Mouse (Mus musculus): ENCODE results near the gene Dclk2. TPM values are rescaled to one million over a fixed set of nuclear protein-coding genes. Genes with fewer than 3 reads are reported as not detected.

Dclk2 gene
- polyA plus RNA-seq, 1 experiment = 8.3 TPM

- H3K4me3 ChIP-seq (ENCODE audit: insufficient read depth, low read length) = no peak overlapping the region
- H3K27ac ChIP-seq (ENCODE audit: insufficient read depth, low read length) = peak overlapping the region; percentile 88
- TF ChIP-seq POLR2A (IDR thresholded peaks at IDR 0.05; ENCODE audit: low read depth, low read length) = no peak
- TF ChIP-seq CTCF (IDR thresholded peaks at IDR 0.05; ENCODE audit: borderline replicate concordance, insufficient read depth, low read length) = no peak
- peaks cover 17% of the 10 kb centered on the region for H3K4me1 ChIP-seq (ENCODE audit: control insufficient read depth, insufficient read depth, low read length)
These were observed 70.1 kb downstream of the Dclk2 start for GRCm38 (mm10) chr3:86850394-86851030.

GRCm38 (mm10) chr3:86849337-86849736, 71.3 kb downstream of the Dclk2 start:
- Histone ChIP-seq H3K4me3 (ENCODE audit: insufficient read depth, low read length) (no peak overlapping the region), H3K4me1 (ENCODE audit: control insufficient read depth, insufficient read depth, low read length) (peaks cover 17% of the 10 kb centered on the region), H3K27ac (ENCODE audit: insufficient read depth, low read length) (no peak overlapping the region)
- TF ChIP-seq CTCF (IDR thresholded peaks at IDR 0.05; ENCODE audit: borderline replicate concordance, insufficient read depth, low read length) (no peak), POLR2A (IDR thresholded peaks at IDR 0.05; ENCODE audit: low read depth, low read length) (no peak)

- TF ChIP-seq POLR2A (IDR thresholded peaks at IDR 0.05; ENCODE audit: low read depth, low read length) (no peak), CTCF (IDR thresholded peaks at IDR 0.05; ENCODE audit: borderline replicate concordance, insufficient read depth, low read length) (no peak)
- Histone ChIP-seq H3K4me1 (ENCODE audit: control insufficient read depth, insufficient read depth, low read length) (peaks cover 17% of the 10 kb centered on the region), H3K4me3 (ENCODE audit: insufficient read depth, low read length) (no peak overlapping the region), H3K27ac (ENCODE audit: insufficient read depth, low read length) (no peak overlapping the region)
These were observed 73.1 kb downstream of the Dclk2 start for GRCm38 (mm10) chr3:86847536-86847935.

GRCm38 (mm10) chr3:86846036-86846435, 74.6 kb downstream of the Dclk2 start:
- peaks cover 11% of the 10 kb centered on the region for H3K4me1 ChIP-seq (ENCODE audit: control insufficient read depth, insufficient read depth, low read length)
- TF ChIP-seq POLR2A (IDR thresholded peaks at IDR 0.05; ENCODE audit: low read depth, low read length) (no peak), CTCF (IDR thresholded peaks at IDR 0.05; ENCODE audit: borderline replicate concordance, insufficient read depth, low read length) (no peak)
- peak overlapping the region; percentile 45; the same call in 1 of the 2 replicates for H3K27ac ChIP-seq (ENCODE audit: insufficient read depth, low read length)
- no peak overlapping the region for H3K4me3 ChIP-seq (ENCODE audit: insufficient read depth, low read length)

- H3K4me3 ChIP-seq (ENCODE audit: insufficient read depth, low read length) = no peak overlapping the region
- H3K27ac ChIP-seq (ENCODE audit: insufficient read depth, low read length) = peak overlapping the region; percentile 45; the same call in 1 of the 2 replicates
- TF ChIP-seq CTCF (IDR thresholded peaks at IDR 0.05; ENCODE audit: borderline replicate concordance, insufficient read depth, low read length) (no peak), POLR2A (IDR thresholded peaks at IDR 0.05; ENCODE audit: low read depth, low read length) (no peak)
- peaks cover 6% of the 10 kb centered on the region for H3K4me1 ChIP-seq (ENCODE audit: control insufficient read depth, insufficient read depth, low read length)
These were observed 75.1 kb downstream of the Dclk2 start for GRCm38 (mm10) chr3:86845578-86845977.

- Histone ChIP-seq H3K27ac (ENCODE audit: insufficient read depth, low read length) (peak overlapping the region; percentile 18; the same call in 1 of the 2 replicates), H3K4me3 (ENCODE audit: insufficient read depth, low read length) (no peak overlapping the region), H3K4me1 (ENCODE audit: control insufficient read depth, insufficient read depth, low read length) (peaks cover 5% of the 10 kb centered on the region)
- no peak for TF ChIP-seq POLR2A (IDR thresholded peaks at IDR 0.05; ENCODE audit: low read depth, low read length)
- TF ChIP-seq CTCF (IDR thresholded peaks at IDR 0.05; ENCODE audit: borderline replicate concordance, insufficient read depth, low read length) = no peak
These were observed 75.7 kb downstream of the Dclk2 start for GRCm38 (mm10) chr3:86844804-86845481.

- Histone ChIP-seq H3K4me1 (ENCODE audit: control insufficient read depth, insufficient read depth, low read length) (0 out of 2 replicates have a peak, but pooled peaks cover 2% of the 10 kb centered on the region), H3K27ac (ENCODE audit: insufficient read depth, low read length) (0 out of 2 replicates have a peak overlapping the region, but pooled peaks have one; percentile 17), H3K4me3 (ENCODE audit: insufficient read depth, low read length) (no peak overlapping the region)
- TF ChIP-seq POLR2A (IDR thresholded peaks at IDR 0.05; ENCODE audit: low read depth, low read length) (no peak), CTCF (IDR thresholded peaks at IDR 0.05; ENCODE audit: borderline replicate concordance, insufficient read depth, low read length) (no peak)
These were observed 78.2 kb downstream of the Dclk2 start for GRCm38 (mm10) chr3:86842461-86842860.

- H3K4me1 ChIP-seq (ENCODE audit: control insufficient read depth, insufficient read depth, low read length) = 0 out of 2 replicates have a peak, but pooled peaks cover 2% of the 10 kb centered on the region
- H3K4me3 ChIP-seq (ENCODE audit: insufficient read depth, low read length) = no peak overlapping the region
- TF ChIP-seq POLR2A (IDR thresholded peaks at IDR 0.05; ENCODE audit: low read depth, low read length) = no peak
- no peak for TF ChIP-seq CTCF (IDR thresholded peaks at IDR 0.05; ENCODE audit: borderline replicate concordance, insufficient read depth, low read length)
- H3K27ac ChIP-seq (ENCODE audit: insufficient read depth, low read length) = no peak overlapping the region
These were observed 81.0 kb downstream of the Dclk2 start for GRCm38 (mm10) chr3:86839606-86840005.

GRCm38 (mm10) chr3:86837386-86837785, 83.3 kb downstream of the Dclk2 start:
- H3K4me1 ChIP-seq (ENCODE audit: control insufficient read depth, insufficient read depth, low read length) = 0 out of 2 replicates have a peak, but pooled peaks cover 2% of the 10 kb centered on the region
- H3K4me3 ChIP-seq (ENCODE audit: insufficient read depth, low read length) = no peak overlapping the region
- TF ChIP-seq CTCF (IDR thresholded peaks at IDR 0.05; ENCODE audit: borderline replicate concordance, insufficient read depth, low read length) = no peak
- no peak for TF ChIP-seq POLR2A (IDR thresholded peaks at IDR 0.05; ENCODE audit: low read depth, low read length)
- H3K27ac ChIP-seq (ENCODE audit: insufficient read depth, low read length) = no peak overlapping the region

- H3K27ac ChIP-seq (ENCODE audit: insufficient read depth, low read length) = no peak overlapping the region
- H3K4me3 ChIP-seq (ENCODE audit: insufficient read depth, low read length) = no peak overlapping the region
- TF ChIP-seq POLR2A (IDR thresholded peaks at IDR 0.05; ENCODE audit: low read depth, low read length) (no peak), CTCF (IDR thresholded peaks at IDR 0.05; ENCODE audit: borderline replicate concordance, insufficient read depth, low read length) (no peak)
- H3K4me1 ChIP-seq (ENCODE audit: control insufficient read depth, insufficient read depth, low read length) = 0 out of 2 replicates have a peak, but pooled peaks cover 2% of the 10 kb centered on the region
These were observed 85.5 kb downstream of the Dclk2 start for GRCm38 (mm10) chr3:86835180-86835579.
